Mouse (Mus musculus) lung, postnatal 0 days (tissue): ENCODE results near the gene Mtg2. TPM values are rescaled to one million over a fixed set of nuclear protein-coding genes. Genes with fewer than 3 reads are reported as not detected.
A peak's percentile ranks its signal among the peaks of the same experiment; 100 is the strongest.

ENCODE experiments used
- ATAC-seq: fragments of 200-750 bp; cut with Nextera tagmentation; 2 replicates; pipeline ENCODE4 v1.8.0; 2017; ENCODE audit warnings: moderate library complexity
- DNase-seq: peaks from one replicate; pipeline ENCODE4 v3.0.0-alpha.2; 2016; ENCODE audit warnings: low spot score
- H3K27ac ChIP-seq: fragments of 300-500 bp; sonication (generic); 2 replicates; pipeline ENCODE4 v1.5.1; 2014; ENCODE audit warnings: antibody characterized with exemption, mild to moderate bottlenecking, low read length, mixed read lengths
- H3K27me3 ChIP-seq: fragments of 300-500 bp; sonication (generic); replicated peaks from 2 replicates; pipeline ENCODE4 v1.6.1; 2014; ENCODE audit warnings: low read length, mixed read lengths; ENCODE audit not compliant: insufficient read depth
- H3K36me3 ChIP-seq: fragments of 300-500 bp; sonication (generic); 2 replicates; pipeline ENCODE4 v1.6.1; 2014; ENCODE audit warnings: low read length, mixed read lengths; ENCODE audit not compliant: insufficient read depth
- H3K4me1 ChIP-seq: fragments of 300-500 bp; sonication (generic); 2 replicates; pipeline ENCODE4 v1.6.1; 2014; ENCODE audit warnings: antibody characterized with exemption, low read depth, low read length, mixed read lengths; ENCODE audit not compliant: insufficient read depth
- H3K4me2 ChIP-seq: fragments of 300-500 bp; sonication (generic); replicated peaks from 2 replicates; pipeline ENCODE4 v1.6.1; 2014; ENCODE audit warnings: low read depth, mild to moderate bottlenecking, low read length, moderate library complexity, mixed read lengths
- H3K4me3 ChIP-seq: fragments of 300-500 bp; sonication (generic); 2 replicates; pipeline ENCODE4 v1.5.1; 2014; ENCODE audit warnings: low read depth, low read length
- H3K9ac ChIP-seq: fragments of 300-500 bp; sonication (generic); replicated peaks from 2 replicates; pipeline ENCODE4 v1.6.1; 2014; ENCODE audit warnings: low read depth, mild to moderate bottlenecking
- H3K9me3 ChIP-seq: fragments of 300-500 bp; sonication (generic); 2 replicates; pipeline ENCODE4 v1.6.1; 2016; ENCODE audit warnings: low read length, mixed read lengths
- CTCF ChIP-seq: IDR thresholded peaks from 2 replicates; pipeline ENCODE4 v1.5.1; 2016; ENCODE audit warnings: antibody characterized with exemption, mild to moderate bottlenecking
- EP300 ChIP-seq: IDR thresholded peaks from 2 replicates; pipeline ENCODE4 v1.6.1; 2016; ENCODE audit warnings: antibody characterized with exemption, mild to moderate bottlenecking, control low read depth
- WGBS: fragments of 180-500 bp; shearing (Covaris S2); extraction: QIAGEN DNeasy Blood & Tissue Kit; methylation state at CpG from one replicate; pipeline ENCODE4 v1.1.7; 2014; 5-methylcytosine and 5-hydroxymethylcytosine counted together
- polyA plus RNA-seq: library from polyadenylated mRNA; unstranded; fragments of >200 nt; fragmentation: Nextera tagmentation; extraction: Ambion mirVana; gene quantifications from 2 replicates; pipeline ENCODE4 v1.2.1, GENCODE M21; 2015

Mtg2 gene
- polyA plus RNA-seq, 1 experiment from 2014 or later: 18.7 TPM

DNA sequence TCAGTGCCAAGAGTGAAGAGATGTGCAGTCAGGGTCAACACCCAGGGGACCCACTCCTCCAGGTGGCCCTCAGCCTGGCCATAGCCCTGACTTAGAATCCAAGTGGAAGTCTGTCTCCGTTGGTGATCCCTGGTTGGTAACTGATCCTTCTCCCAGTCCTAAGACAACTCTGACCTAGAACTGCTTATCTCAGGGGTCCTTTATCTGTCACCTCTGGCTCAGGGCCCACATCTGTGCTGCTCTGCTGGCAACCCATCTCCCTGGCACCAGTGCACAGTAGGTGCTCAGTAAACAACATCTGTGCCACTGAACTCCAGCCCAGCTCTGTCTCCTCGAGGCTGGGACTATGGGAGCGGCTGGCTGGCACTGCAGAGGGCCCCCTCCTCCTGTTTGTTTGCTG, 27.2 kb downstream of the Mtg2 start:
- Histone ChIP-seq H3K9me3 (no peaks in the 10 kb centered on the region), H3K36me3 (no peaks in the 10 kb centered on the region), H3K9ac (no peak overlapping the region), H3K27ac (no peak overlapping the region), H3K4me2 (no peak overlapping the region), H3K4me1 (no peaks in the 10 kb centered on the region), H3K27me3 (peaks cover 20% of the 10 kb centered on the region), H3K4me3 (no peak overlapping the region)
- no peak for DNase-seq
- TF ChIP-seq CTCF: no peak
- TF ChIP-seq EP300: no peak
- ATAC-seq: no peak
- WGBS: 43% methylated on average over 3 of the region's 3 CpGs

DNA sequence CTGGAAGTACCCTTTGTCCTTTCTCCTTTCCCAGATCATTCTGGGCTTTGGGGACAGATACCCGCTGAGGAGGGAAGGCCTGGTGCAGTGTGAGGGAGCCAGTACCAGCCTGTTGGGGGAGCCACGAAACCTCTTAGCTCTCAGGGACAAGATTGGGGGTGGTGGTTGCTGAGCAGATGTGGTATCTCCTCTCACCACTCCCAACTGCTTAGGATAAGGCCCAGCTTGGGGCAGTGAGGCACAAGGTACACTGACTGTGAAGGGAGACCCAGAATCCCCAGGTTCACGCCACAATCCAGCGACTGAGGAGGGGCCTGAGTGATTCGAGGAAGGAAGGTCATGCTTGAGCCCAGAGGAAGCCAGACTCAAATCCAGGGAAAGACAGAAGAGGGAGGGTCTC, 27.8 kb downstream of the Mtg2 start:
- no peaks in the 10 kb centered on the region for H3K36me3 ChIP-seq
- H3K9ac ChIP-seq: no peak overlapping the region
- peaks cover 26% of the 10 kb centered on the region for H3K27me3 ChIP-seq
- WGBS: 34% methylated on average over 5 of the region's 5 CpGs
- TF ChIP-seq EP300 (no peak), CTCF (peak; percentile 40)
- no peak overlapping the region for H3K27ac ChIP-seq
- DNase-seq (no peak), ATAC-seq (no peak)
- no peak overlapping the region for H3K4me3 ChIP-seq
- no peaks in the 10 kb centered on the region for H3K4me1 ChIP-seq
- no peaks in the 10 kb centered on the region for H3K9me3 ChIP-seq
- H3K4me2 ChIP-seq: no peak overlapping the region

GRCm38 (mm10) chr2:180099529-180099928, 29.1 kb downstream of the Mtg2 start:
- ATAC-seq: no peak
- no peak overlapping the region for H3K27ac ChIP-seq
- WGBS: 3% methylated on average over 15 of the region's 15 CpGs
- DNase-seq: no peak
- H3K4me1 ChIP-seq: peaks cover 8% of the 10 kb centered on the region; the same call in 1 of the 2 replicates
- TF ChIP-seq EP300: no peak
- TF ChIP-seq CTCF: no peak
- peaks cover 38% of the 10 kb centered on the region for H3K27me3 ChIP-seq
- H3K4me3 ChIP-seq: no peak overlapping the region
- no peaks in the 10 kb centered on the region for H3K36me3 ChIP-seq
- H3K9ac ChIP-seq: no peak overlapping the region
- H3K4me2 ChIP-seq: no peak overlapping the region
- H3K9me3 ChIP-seq: no peaks in the 10 kb centered on the region

- TF ChIP-seq EP300 (no peak), CTCF (no peak)
- H3K9me3 ChIP-seq: no peaks in the 10 kb centered on the region
- no peak overlapping the region for H3K27ac ChIP-seq
- peak overlapping the region; percentile 85 for H3K4me2 ChIP-seq
- no peak for DNase-seq
- no peaks in the 10 kb centered on the region for H3K36me3 ChIP-seq
- 2% methylated on average over 41 of the region's 57 CpGs for WGBS
- H3K4me3 ChIP-seq: peak overlapping the region; percentile 42
- H3K4me1 ChIP-seq: peaks cover 8% of the 10 kb centered on the region; the same call in 1 of the 2 replicates
- H3K9ac ChIP-seq: no peak overlapping the region
- no peak for ATAC-seq
- H3K27me3 ChIP-seq: peaks cover 49% of the 10 kb centered on the region
Observed at GRCm38 (mm10) chr2:180103151-180103977, 33.0 kb downstream of the Mtg2 start.

DNA sequence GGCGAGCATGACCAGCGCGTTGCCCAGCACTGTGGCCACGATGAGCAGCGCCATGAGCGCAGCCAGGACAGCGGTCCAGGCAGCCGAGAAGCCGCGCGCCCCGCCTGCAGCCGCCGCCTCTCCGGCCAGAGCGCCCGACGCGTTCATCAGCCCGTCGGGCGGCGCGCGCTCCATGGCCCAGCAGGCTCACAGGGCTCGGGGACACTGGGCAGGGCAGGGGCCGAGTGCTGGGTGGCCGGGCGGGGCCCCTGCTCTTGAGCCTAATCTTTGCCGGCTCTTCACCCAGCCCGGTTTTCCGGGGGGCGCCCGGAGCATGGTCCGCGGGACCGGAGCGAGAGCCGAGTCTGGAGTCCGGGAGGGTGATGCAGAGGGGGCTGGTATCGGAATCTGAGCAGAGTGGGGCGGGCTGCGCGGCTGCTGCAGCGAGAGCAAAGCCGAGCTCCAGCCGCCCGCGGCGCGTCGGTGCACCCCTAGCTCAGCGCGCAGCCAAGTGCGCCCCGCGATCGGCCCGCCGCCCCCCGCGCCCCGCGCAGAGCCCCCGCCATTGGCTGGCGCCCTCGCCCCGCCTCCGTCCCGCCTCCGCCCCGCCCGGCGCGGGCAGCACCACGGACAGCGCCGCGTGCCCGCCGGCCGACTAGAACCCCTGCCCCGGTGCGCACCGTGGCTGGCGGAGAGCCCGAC, 33.7 kb downstream of the Mtg2 start, which contains the start of gene Hrh3:
TSS of gene Hrh3 (minus strand) at position 511 of the 681 bp plus-strand sequence.
- H3K9ac ChIP-seq: no peak within 1 kb of the TSS
- ATAC-seq (peak; percentile 89), DNase-seq (peak; percentile 44)
- no peak for TF ChIP-seq EP300
- TF ChIP-seq CTCF: no peak
- peaks cover 8% of the 10 kb centered on the region; the same call in 1 of the 2 replicates for H3K4me1 ChIP-seq
- H3K27ac ChIP-seq: no peak within 1 kb of the TSS
- WGBS: 4% methylated on average over 57 of the region's 87 CpGs
- no peaks in the 10 kb centered on the region for H3K9me3 ChIP-seq
- peaks cover 49% of the 10 kb centered on the region for H3K27me3 ChIP-seq
- peak within 1 kb of the TSS; percentile 42 for H3K4me3 ChIP-seq
- H3K36me3 ChIP-seq: no peaks in the 10 kb centered on the region
- peak within 1 kb of the TSS; percentile 85 for H3K4me2 ChIP-seq

DNA sequence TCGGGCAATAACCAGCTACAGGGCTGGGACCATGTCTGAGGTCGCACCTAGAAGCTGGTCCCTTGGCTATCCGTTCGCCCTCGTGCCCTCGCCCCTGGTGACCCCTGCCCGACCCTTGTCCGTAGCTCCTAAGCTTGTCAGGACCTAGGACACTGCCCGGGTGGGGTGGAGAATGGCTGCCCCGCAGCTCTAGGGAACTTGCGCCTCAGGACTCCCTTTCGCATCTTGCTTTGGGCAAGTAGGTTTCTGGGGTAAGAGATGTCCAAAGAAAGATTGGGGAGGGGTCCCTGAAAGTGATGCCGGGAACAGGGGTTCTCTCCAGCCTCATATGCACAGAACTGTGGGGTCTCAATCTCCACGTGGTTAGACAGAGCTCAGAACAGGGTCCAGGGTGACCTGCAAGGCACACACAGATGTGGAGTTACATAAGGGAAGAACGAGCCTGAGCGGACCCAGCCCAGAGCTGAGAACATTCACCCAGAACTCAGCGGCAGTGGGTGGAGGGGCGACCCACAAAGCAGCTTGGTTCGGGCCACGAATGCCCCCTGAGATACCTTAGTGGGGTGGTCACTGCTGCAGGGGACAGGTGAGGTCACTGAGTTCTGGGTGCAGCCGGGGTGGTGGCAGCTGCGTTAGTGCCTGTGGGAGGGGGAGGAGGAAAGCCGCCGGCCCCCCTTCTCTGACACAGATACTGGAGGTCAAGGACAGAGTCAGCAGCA, 34.4 kb downstream of the Mtg2 start:
- DNase-seq (no peak), ATAC-seq (no peak)
- Histone ChIP-seq H3K27me3 (peaks cover 49% of the 10 kb centered on the region), H3K4me3 (peak overlapping the region; percentile 42; the same call in 1 of the 2 replicates), H3K36me3 (no peaks in the 10 kb centered on the region), H3K9me3 (no peaks in the 10 kb centered on the region), H3K9ac (no peak overlapping the region), H3K4me2 (peak overlapping the region; percentile 85), H3K27ac (no peak overlapping the region), H3K4me1 (peaks cover 8% of the 10 kb centered on the region; the same call in 1 of the 2 replicates)
- WGBS: 11% methylated on average over 24 of the region's 24 CpGs
- TF ChIP-seq CTCF (no peak), EP300 (no peak)
